Mouse (Mus musculus) heart, adult 2 months (tissue): ENCODE data around the gene Ppard.

Source experiments
- CTCF ChIP-seq: fragments of 200-600 bp; IDR thresholded peaks from 2 replicates; pipeline ENCODE4 v1.8.1; 2022; ENCODE audit warnings: antibody characterized with exemption, mild to moderate bottlenecking, moderate library complexity
- EP300 ChIP-seq: fragments of 200-500 bp; IDR thresholded peaks from 2 replicates; pipeline ENCODE4 v1.6.1; 2011; ENCODE audit warnings: low read depth, low read length, control low read depth; ENCODE audit not compliant: insufficient read depth
- POLR2A ChIP-seq: fragments of 200-500 bp; IDR thresholded peaks from 2 replicates; pipeline ENCODE4 v1.6.1; 2011; ENCODE audit warnings: mild to moderate bottlenecking, low read depth, low read length, control low read depth; ENCODE audit not compliant: insufficient read depth

DNA sequence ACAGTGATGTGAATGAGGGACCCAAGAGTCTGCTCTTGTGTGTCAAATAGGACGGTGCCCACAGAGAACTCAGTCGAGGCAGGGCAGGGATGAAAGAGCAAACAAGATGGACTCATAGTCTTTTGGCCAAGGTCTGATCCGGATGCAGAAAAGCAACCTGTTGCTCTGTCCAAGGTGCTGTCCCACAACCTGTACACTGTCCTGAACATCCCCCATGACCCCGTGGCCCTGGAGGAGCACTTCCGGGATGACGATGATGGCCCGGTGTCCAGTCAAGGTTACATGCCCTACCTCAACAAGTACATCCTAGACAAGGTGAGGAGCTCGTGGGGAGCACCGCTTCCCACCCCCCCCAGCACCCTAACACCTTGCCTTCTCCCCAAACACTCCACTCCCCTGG, 15.7 kb upstream of the Ppard start:
- no peak for TF ChIP-seq CTCF
- TF ChIP-seq POLR2A, result no peak
- TF ChIP-seq EP300, result no peak
